Mouse (Mus musculus) kidney, adult 2 months (tissue): ENCODE data around the gene Gsn.

Experiments used
- CTCF ChIP-seq: fragments of 200-500 bp; conservative IDR thresholded peaks from 2 replicates; pipeline ENCODE4 v1.5.1; 2011; ENCODE audit warnings: low read depth, mild to moderate bottlenecking, control low read depth, low read length, moderate library complexity, mixed read lengths; ENCODE audit not compliant: insufficient read depth, insufficient read length
- POLR2A ChIP-seq: fragments of 200-500 bp; IDR thresholded peaks from one replicate; pipeline ENCODE4 v1.6.1; 2011; ENCODE audit warnings: low read depth, low read length, control low read depth

- TF ChIP-seq CTCF: no peak
- no peak for TF ChIP-seq POLR2A
These were observed 66.4 kb downstream of the Gsn start for GRCm38 (mm10) chr2:35322404-35323164.
